Mouse (Mus musculus) 3134 (cell line): Measurements from ENCODE around the gene Tet1.
A peak's percentile ranks its signal among the peaks of the same experiment; 100 is the strongest.

Experiments
- DNase-seq: peaks from one replicate; pipeline ENCODE4 v3.0.0-alpha.2; 2011; ENCODE audit warnings: low spot score; ENCODE audit not compliant: insufficient read length; ENCODE audit errors: extremely low read depth

Tet1 gene

GRCm38 (mm10) chr10:62851578-62851977 is 57.2 kb downstream of the Tet1 start:
- no peak for DNase-seq

GRCm38 (mm10) chr10:62851025-62851424 is 57.8 kb downstream of the Tet1 start:
- no peak for DNase-seq

GRCm38 (mm10) chr10:62848783-62849182 is 60.0 kb downstream of the Tet1 start:
- DNase-seq: no peak

- peak; percentile 15 for DNase-seq
Measured at GRCm38 (mm10) chr10:62847069-62847626, 61.6 kb downstream of the Tet1 start.

- DNase-seq: peak; percentile 38
Measured at GRCm38 (mm10) chr10:62843787-62844491, 64.9 kb downstream of the Tet1 start.

- DNase-seq: no peak
Measured at GRCm38 (mm10) chr10:62841901-62842447, 66.8 kb downstream of the Tet1 start.

GRCm38 (mm10) chr10:62840687-62841086 is 68.1 kb downstream of the Tet1 start:
- DNase-seq: no peak

- no peak for DNase-seq
Measured at GRCm38 (mm10) chr10:62837987-62838386, 70.8 kb downstream of the Tet1 start.

- DNase-seq: no peak
Measured at GRCm38 (mm10) chr10:62832783-62833182, 76.0 kb downstream of the Tet1 start.

GRCm38 (mm10) chr10:62831546-62831945 is 77.2 kb downstream of the Tet1 start:
- no peak for DNase-seq

- DNase-seq: no peak
Measured at GRCm38 (mm10) chr10:62824474-62824873, 84.3 kb downstream of the Tet1 start.

- no peak for DNase-seq
Measured at GRCm38 (mm10) chr10:62823431-62823830, 85.4 kb downstream of the Tet1 start.

- no peak for DNase-seq
Measured at GRCm38 (mm10) chr10:62810010-62810409, 98.8 kb downstream of the Tet1 start.

GRCm38 (mm10) chr10:62808766-62809165 is 100.0 kb downstream of the Tet1 start:
- DNase-seq: no peak

- DNase-seq: peak; percentile 48
Measured at GRCm38 (mm10) chr10:62808316-62808715, 100.5 kb downstream of the Tet1 start.

- DNase-seq: no peak
Measured at GRCm38 (mm10) chr10:62804106-62804505, 104.7 kb downstream of the Tet1 start.

- no peak for DNase-seq
Measured at GRCm38 (mm10) chr10:62803296-62803695, 105.5 kb downstream of the Tet1 start.

- no peak for DNase-seq
Measured at GRCm38 (mm10) chr10:62794221-62794620, 114.6 kb downstream of the Tet1 start.

GRCm38 (mm10) chr10:62793091-62793453 is 115.7 kb downstream of the Tet1 start:
- no peak for DNase-seq

- peak; percentile 99 for DNase-seq
Measured at GRCm38 (mm10) chr10:62792177-62793090, 116.4 kb downstream of the Tet1 start, which contains the start of gene Ccar1. Gene Ccar1, minus strand, starts transcription at chr10:62792286.
